Mouse (Mus musculus) heart, embryonic 11.5 days (tissue): ENCODE data around the gene Nid1. TPM values are rescaled to one million over a fixed set of nuclear protein-coding genes. Genes with fewer than 3 reads are reported as not detected.
"Not testable (repeated sequence)": the region's sequence is repeated elsewhere in the genome, so short reads cannot be mapped to it uniquely, and the experiment has no call there.

Experiments
- ATAC-seq: fragments of 200-750 bp; cut with Nextera tagmentation; replicated peaks from 2 replicates; pipeline ENCODE4 v1.8.0; 2017; ENCODE audit warnings: moderate library complexity; ENCODE audit not compliant: insufficient number of reproducible peaks, low FRiP score, low TSS enrichment
- H3K27ac ChIP-seq: fragments of 300-500 bp; sonication (generic); 2 replicates; pipeline ENCODE4 v1.5.1; 2014; ENCODE audit warnings: mild to moderate bottlenecking, low read depth, low read length
- H3K27me3 ChIP-seq: fragments of 300-500 bp; sonication (generic); 2 replicates; pipeline ENCODE4 v1.6.1; 2014; ENCODE audit warnings: mild to moderate bottlenecking, low read length, mixed read lengths; ENCODE audit not compliant: control insufficient read depth, insufficient read depth
- H3K36me3 ChIP-seq: fragments of 300-500 bp; sonication (generic); 2 replicates; pipeline ENCODE4 v1.6.1; 2014; ENCODE audit warnings: mild to moderate bottlenecking, low read length, moderate library complexity, mixed read lengths; ENCODE audit not compliant: control insufficient read depth, insufficient read depth
- H3K4me1 ChIP-seq: fragments of 300-500 bp; sonication (generic); 2 replicates; pipeline ENCODE4 v1.6.1; 2014; ENCODE audit warnings: low read length; ENCODE audit not compliant: control insufficient read depth, insufficient read depth
- H3K4me2 ChIP-seq: fragments of 300-500 bp; sonication (generic); 2 replicates; pipeline ENCODE4 v1.6.1; 2014; ENCODE audit warnings: mild to moderate bottlenecking, moderate library complexity
- H3K4me3 ChIP-seq: fragments of 300-500 bp; sonication (generic); 2 replicates; pipeline ENCODE4 v1.5.1; 2014; ENCODE audit warnings: low read depth, low read length
- H3K9ac ChIP-seq: fragments of 300-500 bp; sonication (generic); 2 replicates; pipeline ENCODE4 v1.6.1; 2014; ENCODE audit warnings: mild to moderate bottlenecking, low read depth, low read length, moderate library complexity
- H3K9me3 ChIP-seq: fragments of 300-500 bp; sonication (generic); replicated peaks from 2 replicates; pipeline ENCODE4 v1.6.1; 2016; ENCODE audit warnings: low read length; ENCODE audit not compliant: control insufficient read depth
- WGBS: fragments of 180-500 bp; shearing (Covaris S2); extraction: QIAGEN DNeasy Blood & Tissue Kit; methylation state at CpG from one replicate; pipeline ENCODE4 v1.1.7; 2014; ENCODE audit not compliant: insufficient replicate concordance; 5-methylcytosine and 5-hydroxymethylcytosine counted together
- polyA plus RNA-seq: library from polyadenylated mRNA; unstranded; fragments of >200 nt; fragmentation: Nextera tagmentation; extraction: Ambion mirVana; gene quantifications from 2 replicates; pipeline ENCODE4 v1.2.1, GENCODE M21; 2014

Nid1 gene
- polyA plus RNA-seq, 1 experiment from 2014 or later = 61.4 TPM

DNA sequence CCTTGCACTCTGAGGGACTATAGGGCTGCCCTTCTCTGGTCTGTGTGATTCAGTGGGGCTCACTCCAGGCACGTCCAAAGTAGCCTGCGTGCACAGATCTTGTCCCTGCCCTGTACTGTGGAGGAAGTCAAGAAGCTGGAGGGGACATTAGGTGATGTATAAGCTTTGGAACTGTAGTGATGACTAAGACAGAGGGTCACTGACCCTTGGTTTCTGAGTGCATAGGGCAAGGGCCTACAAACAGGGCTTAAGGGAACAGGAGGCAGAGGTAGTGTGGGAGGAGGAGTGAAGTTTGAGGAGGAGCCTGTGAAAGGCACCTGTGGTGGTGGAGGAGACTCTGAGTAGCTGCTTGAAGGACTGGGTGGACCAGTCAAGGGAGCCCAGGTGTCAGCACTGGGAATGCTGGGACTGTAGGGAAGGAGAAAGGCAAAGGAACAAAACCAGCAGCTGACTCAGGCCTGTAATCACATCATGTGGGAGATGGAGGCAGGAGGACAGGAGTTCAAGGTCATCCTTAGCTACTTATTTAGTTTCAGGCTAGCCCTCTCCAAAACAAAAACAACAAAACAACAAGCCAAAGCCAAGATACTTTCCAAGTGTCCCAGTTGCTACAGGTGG, 23.3 kb downstream of the Nid1 start:
- no peak for ATAC-seq
- 70% methylated on average over 2 of the region's 2 CpGs for WGBS
- Histone ChIP-seq H3K36me3 (no peaks in the 10 kb centered on the region), H3K4me1 (peaks cover 8% of the 10 kb centered on the region; the same call in 1 of the 2 replicates), H3K4me2 (no peak overlapping the region), H3K4me3 (no peak overlapping the region), H3K27me3 (no peaks in the 10 kb centered on the region), H3K9ac (no peak overlapping the region), H3K27ac (no peak overlapping the region), H3K9me3 (no peaks in the 10 kb centered on the region)

DNA sequence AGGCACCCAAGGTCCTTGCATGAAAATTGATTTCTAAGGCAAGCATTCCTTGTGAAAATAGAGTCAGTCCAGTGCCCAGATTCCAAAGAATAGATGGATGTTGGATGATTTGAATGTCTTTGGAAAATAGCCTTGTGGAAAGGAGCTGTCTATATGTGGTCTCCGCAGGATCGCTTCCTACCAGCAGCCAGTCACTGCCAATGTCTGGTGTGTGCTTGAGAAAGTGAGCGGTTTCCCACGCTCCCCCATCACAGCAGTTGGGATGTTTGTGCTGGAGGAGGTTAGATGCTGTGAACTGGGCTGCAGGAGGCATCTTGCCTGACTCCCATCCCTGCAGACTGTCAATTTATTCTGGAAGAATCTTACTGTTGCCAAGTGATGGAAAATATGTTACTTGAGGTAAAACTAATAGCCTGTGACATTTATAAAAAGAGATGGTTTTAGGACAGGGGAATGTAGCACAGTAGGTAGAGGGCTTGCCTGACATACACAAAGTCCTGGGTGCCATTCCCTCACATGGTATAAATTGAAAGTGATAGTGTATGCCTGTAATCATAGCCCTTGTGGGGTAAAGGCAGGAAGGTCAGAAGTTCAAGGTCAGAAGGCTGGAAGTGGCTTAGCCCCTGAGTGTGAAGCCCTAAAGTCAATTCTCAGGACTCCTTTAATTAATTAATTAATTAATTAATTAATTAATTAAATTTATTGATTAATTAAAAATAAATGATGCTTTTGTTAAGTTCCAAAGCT, 24.3 kb downstream of the Nid1 start:
- ATAC-seq = no peak
- H3K27me3 ChIP-seq = no peaks in the 10 kb centered on the region
- 88% methylated on average over 4 of the region's 4 CpGs for WGBS
- H3K4me1 ChIP-seq = peaks cover 8% of the 10 kb centered on the region; the same call in 1 of the 2 replicates
- H3K36me3 ChIP-seq = no peaks in the 10 kb centered on the region
- H3K9ac ChIP-seq = no peak overlapping the region
- no peak overlapping the region for H3K4me3 ChIP-seq
- H3K4me2 ChIP-seq = no peak overlapping the region
- H3K27ac ChIP-seq = no peak overlapping the region
- H3K9me3 ChIP-seq = no peaks in the 10 kb centered on the region

DNA sequence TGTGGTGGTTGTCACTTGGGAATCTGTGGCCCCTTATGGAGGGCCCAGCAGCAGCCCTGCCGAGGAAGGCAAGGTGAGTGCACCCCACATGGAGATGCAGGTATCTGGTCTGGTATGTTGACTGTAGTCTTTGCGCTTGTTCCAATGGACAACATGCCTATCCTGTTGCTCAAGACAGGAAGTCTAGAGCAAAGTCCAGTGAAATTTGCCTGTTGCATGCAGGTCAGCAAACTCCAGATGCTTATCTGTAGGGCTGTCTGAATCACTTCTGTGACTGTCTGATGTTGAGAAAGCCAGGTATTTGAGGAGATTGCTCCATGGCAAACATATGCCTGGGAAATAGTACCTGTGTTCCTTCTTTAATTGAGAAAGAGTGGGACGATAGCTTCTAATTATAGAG, 26.6 kb downstream of the Nid1 start:
- H3K27ac ChIP-seq = no peak overlapping the region
- no peaks in the 10 kb centered on the region; the same call in 1 of the 2 replicates for H3K36me3 ChIP-seq
- H3K4me1 ChIP-seq = peaks cover 8% of the 10 kb centered on the region; the same call in 1 of the 2 replicates
- 79% methylated on average over 3 of the region's 3 CpGs for WGBS
- no peak overlapping the region for H3K9ac ChIP-seq
- H3K4me2 ChIP-seq = no peak overlapping the region
- ATAC-seq = no peak
- H3K9me3 ChIP-seq = no peaks in the 10 kb centered on the region
- H3K4me3 ChIP-seq = no peak overlapping the region
- no peaks in the 10 kb centered on the region for H3K27me3 ChIP-seq

DNA sequence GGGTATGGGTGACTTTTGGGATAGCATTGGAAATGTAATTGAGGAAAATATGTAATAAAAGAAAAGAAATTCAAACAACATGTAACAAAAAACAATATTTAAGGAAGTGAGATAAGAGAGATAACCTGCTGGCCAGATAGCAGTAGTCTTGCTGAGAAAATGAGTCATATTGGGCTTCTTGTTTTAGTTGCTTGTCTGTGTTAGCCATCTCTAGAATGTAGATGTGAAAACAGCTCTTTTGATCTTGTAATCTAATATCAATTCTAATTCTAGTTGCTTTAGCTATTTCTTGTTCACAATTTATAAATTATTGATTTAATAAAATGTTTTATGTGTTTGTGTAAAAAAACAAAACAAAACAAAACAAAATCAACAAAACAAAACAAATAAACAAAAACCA, 29.9 kb downstream of the Nid1 start:
- H3K27me3 ChIP-seq, H3K9me3 ChIP-seq, ATAC-seq, H3K36me3 ChIP-seq, H3K9ac ChIP-seq, H3K4me3 ChIP-seq, H3K27ac ChIP-seq, H3K4me2 ChIP-seq, H3K4me1 ChIP-seq: not testable (repeated sequence)

DNA sequence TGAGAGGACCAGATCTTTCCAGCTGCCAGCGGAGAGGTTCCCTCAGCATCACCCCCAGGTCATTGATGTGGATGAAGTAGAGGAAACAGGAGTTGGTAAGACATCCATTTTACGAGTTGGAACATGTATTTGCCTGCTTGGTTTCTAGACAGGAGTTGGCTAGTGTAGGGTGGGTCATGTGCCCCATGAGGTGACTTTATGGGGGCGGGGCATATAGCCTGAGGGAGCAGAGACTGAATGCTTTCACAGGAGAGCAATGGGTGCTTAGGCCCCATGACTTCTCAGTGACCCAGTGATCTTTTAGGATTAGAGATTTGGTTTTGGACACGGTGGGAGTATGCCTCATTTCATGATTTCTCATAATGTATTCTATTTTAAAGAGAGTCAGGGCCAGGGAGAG, 31.2 kb downstream of the Nid1 start:
- no peaks in the 10 kb centered on the region for H3K27me3 ChIP-seq
- no peak overlapping the region for H3K4me3 ChIP-seq
- H3K4me2 ChIP-seq = no peak overlapping the region
- no peak overlapping the region for H3K27ac ChIP-seq
- 75% methylated on average over 4 of the region's 4 CpGs for WGBS
- no peak for ATAC-seq
- no peaks in the 10 kb centered on the region; the same call in 1 of the 2 replicates for H3K36me3 ChIP-seq
- peaks cover 8% of the 10 kb centered on the region; the same call in 1 of the 2 replicates for H3K4me1 ChIP-seq
- H3K9ac ChIP-seq = no peak overlapping the region
- H3K9me3 ChIP-seq = no peaks in the 10 kb centered on the region

DNA sequence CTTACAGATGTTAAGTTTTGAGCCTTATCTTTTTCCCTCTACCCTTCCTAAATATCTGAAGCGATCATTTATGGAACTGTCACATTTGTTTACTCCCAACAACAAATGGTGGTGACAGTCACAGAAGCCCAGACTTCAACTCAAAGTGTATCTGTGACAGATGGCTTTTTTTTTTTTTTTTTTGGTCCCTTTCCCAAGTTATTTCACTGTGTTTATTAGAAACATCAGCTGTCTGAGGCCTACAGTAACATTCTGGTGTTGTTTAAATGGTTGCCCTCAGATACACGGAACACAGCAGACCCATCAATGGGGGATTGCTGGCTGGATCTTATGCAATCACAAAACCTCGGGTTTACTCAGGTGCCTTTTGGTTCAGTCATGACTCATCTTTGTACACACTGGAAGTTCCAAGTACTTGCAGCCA, 34.0 kb downstream of the Nid1 start:
- 73% methylated on average over 3 of the region's 3 CpGs for WGBS
- Histone ChIP-seq H3K36me3 (no peaks in the 10 kb centered on the region; the same call in 1 of the 2 replicates), H3K27ac (no peak overlapping the region), H3K27me3 (no peaks in the 10 kb centered on the region), H3K9ac (no peak overlapping the region), H3K9me3 (no peaks in the 10 kb centered on the region), H3K4me1 (no peaks in the 10 kb centered on the region), H3K4me3 (no peak overlapping the region), H3K4me2 (no peak overlapping the region)
- ATAC-seq = no peak

DNA sequence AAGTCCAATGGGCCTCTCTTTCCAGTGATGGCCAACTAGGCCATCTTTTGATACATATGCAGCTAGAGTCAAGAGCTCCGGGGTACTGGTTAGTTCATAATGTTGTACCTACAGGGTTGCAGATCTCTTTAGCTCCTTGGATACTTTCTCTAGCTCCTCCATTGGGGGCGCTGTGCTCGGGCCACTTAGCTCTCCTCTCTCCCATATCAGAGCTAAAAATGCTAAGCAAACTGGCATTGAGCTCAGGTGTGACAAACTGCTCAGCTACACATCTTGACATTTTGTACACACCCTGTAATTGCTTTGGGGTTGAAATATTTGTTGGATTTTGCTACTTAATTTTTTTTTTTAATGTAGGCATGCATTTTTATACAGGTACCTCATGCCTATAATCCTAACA, 37.1 kb downstream of the Nid1 start:
- H3K4me2 ChIP-seq, H3K9me3 ChIP-seq, H3K9ac ChIP-seq, H3K4me1 ChIP-seq, H3K36me3 ChIP-seq, ATAC-seq, H3K27ac ChIP-seq, H3K27me3 ChIP-seq, H3K4me3 ChIP-seq: not testable (repeated sequence)
- 48% methylated on average over 2 of the region's 3 CpGs for WGBS

DNA sequence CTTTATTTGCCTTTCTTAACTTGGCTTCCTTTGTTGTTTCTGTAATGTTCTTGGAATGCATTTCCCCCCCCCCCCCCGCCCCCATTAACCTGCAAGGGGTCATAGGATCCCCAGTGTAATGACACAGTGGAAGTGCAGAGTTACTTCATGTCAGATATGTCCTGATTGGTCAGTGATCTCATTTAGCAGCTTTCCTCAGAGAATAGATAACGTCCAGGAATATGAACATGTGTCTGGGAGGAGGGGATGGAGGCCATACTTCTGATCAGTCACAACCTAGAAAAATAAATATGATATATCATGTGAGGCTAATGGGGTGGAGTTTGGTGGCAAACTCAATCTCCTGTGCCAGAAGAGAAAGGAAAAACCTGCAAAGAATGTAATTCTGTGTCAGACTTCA, 37.6 kb downstream of the Nid1 start:
- Histone ChIP-seq H3K27ac (no peak overlapping the region), H3K36me3 (no peaks in the 10 kb centered on the region; the same call in 1 of the 2 replicates), H3K4me3 (no peak overlapping the region), H3K9me3 (no peaks in the 10 kb centered on the region), H3K27me3 (no peaks in the 10 kb centered on the region), H3K9ac (no peak overlapping the region), H3K4me2 (no peak overlapping the region), H3K4me1 (no peaks in the 10 kb centered on the region)
- 56% methylated on average over 2 of the region's 2 CpGs for WGBS
- no peak for ATAC-seq

DNA sequence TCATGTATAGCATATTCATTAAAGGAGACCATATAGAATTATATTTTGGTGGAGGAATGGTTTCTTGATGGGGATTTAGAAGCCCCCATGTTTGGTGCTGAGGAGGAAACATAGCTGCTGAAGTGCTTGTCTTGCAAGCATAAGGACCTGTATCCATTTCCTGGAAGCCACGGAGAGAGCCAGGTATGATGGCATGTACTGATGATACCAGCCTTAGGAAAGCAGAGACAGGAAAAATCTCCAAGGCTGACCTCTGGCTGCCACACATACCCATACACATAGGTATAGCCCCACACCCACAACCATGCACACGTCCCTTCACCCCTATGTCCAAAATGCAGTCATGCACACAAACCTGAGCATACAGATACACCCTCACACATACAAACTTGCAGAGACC, 39.2 kb downstream of the Nid1 start:
- 74% methylated on average over 2 of the region's 2 CpGs for WGBS
- no peaks in the 10 kb centered on the region for H3K4me1 ChIP-seq

More for the DNA sequence above, 39.2 kb downstream of the Nid1 start:
- no peak for ATAC-seq
- H3K27me3 ChIP-seq = no peaks in the 10 kb centered on the region
- no peaks in the 10 kb centered on the region for H3K9me3 ChIP-seq
- H3K9ac ChIP-seq = no peak overlapping the region
- no peak overlapping the region for H3K4me3 ChIP-seq
- H3K4me2 ChIP-seq = no peak overlapping the region
- H3K27ac ChIP-seq = no peak overlapping the region
- H3K36me3 ChIP-seq = peaks cover 3% of the 10 kb centered on the region; the same call in 1 of the 2 replicates
